Mouse (Mus musculus): Measurements from ENCODE around the gene Apol7b. TPM values are rescaled to one million over a fixed set of nuclear protein-coding genes. Genes with fewer than 3 reads are reported as not detected.
"Not testable (repeated sequence)": the region's sequence is repeated elsewhere in the genome, so short reads cannot be mapped to it uniquely, and the experiment has no call there.

The Apol7b gene
- total RNA-seq (2021) = 0.15 TPM in 1 of 2 replicates, not detected in the other
- long read RNA-seq, experiment 1 = 0 reads
- long read RNA-seq, experiment 2 = 0 reads

DNA sequence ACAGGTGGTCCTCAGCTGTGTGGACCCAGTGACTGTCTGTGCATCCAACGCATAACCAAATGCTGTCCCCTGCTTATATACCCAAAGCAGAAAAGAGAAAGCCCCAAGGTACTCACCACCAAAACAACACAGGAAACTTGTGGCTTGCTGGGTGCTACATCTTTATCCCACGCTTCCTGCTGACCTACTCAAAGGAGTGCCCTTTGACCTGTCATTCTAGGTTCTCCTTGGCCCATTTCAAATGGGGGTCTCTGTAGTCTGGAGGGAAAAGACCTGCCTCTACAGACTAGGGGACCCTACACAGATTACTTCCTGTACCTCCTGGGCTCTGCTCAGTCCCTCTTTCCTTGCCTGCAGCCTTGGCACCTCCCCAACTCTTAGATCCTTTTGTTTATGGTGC lies at the start of gene Apol7b:
Gene Apol7b, minus strand, starts transcription at position 101 of the 400 bp plus-strand sequence.
- DNase-seq = not testable (repeated sequence)

DNA sequence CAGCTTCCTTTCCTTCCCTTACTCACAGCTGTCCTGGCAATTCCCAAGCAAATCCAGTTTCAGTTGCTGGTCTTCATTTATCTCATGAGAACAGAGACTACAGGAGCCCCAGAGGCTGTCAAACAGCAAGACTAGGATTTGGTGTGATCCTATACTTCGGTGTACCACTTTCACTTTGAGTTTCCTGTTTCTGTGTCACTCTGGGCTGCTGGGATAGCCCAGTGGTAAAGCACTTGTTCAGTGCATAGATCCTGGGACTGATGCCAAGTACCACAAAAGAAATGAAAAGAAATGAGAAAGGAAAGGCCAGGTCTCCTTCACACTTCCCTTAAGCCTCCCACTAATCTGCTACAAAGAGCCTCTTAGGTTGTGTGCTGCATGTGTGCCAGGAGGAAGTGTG lies 47.4 kb upstream of the Apol7b start:
- DNase-seq = not testable (repeated sequence)

DNA sequence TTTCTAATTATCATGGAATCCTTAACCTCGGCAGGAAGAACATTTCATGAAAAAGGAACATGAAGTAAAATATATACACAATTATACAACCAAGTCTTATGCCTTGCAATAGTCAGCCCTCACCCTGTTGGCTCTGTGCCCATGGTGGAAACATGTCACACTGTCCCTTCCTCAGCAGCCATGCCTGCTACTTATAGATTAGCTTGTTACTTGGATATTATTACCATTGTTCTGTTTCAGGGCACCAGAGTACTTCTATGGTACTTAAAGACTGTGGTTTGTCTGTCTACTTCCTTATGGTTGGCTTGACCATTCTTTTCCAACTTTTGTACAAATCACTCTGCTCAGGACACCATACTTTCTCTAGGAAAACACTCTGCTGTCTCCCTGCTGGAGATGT lies 45.9 kb upstream of the Apol7b start:
- not testable (repeated sequence) for DNase-seq

DNA sequence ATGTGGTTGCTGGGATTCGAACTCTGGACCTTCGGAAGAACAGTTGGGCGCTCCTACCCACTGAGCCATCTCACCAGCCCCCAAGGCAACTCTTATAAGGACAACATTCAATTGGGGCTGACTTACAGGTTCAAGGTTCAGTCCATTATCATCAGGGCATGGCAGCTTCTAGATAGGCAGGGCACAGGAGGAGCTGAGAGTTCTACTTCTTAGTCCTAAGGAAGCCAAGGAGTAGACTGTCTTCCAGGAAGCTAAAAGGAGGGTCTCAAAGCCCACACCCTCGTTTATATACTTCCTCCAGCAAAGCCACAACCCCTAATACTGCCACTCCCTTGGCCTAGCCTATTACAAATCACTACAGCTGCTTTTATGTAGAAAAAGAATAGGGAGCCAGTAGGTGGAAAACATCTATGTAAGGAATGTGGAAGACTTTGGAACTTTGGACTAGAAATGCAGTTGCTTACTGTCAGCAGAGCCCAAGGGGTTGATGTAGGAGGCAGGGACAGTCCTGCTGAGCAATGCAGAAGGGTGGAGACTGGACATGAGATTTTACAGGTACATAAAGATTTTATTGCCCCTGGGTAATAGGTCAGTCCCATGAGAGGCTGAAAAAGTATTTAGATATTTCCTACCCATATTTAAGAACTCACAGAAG lies 35.0 kb upstream of the Apol7b start:
- no peak for DNase-seq

DNA sequence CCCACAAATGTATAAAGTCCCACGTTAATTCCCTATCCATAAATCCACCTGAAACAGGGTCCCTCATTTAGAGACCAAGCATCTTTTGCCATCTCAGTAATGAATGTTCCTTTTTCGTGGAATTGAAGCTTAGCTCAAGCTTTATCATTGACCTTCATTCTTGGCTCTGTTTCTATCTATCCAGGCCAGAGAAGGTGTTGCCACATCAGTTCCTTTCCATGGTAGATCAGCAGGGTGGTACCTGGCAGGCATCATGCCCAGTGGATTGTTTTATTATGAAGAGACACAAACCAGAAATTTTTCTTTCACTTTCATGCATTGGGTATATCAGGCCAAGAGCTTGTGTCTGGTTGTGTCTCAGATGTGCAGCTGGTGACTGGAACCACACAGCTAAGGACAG lies 29.4 kb upstream of the Apol7b start, which contains the start of gene Apol10a:
Gene Apol10a, plus strand, starts transcription at position 355 of the 400 bp plus-strand sequence.
- DNase-seq = not testable (repeated sequence)

DNA sequence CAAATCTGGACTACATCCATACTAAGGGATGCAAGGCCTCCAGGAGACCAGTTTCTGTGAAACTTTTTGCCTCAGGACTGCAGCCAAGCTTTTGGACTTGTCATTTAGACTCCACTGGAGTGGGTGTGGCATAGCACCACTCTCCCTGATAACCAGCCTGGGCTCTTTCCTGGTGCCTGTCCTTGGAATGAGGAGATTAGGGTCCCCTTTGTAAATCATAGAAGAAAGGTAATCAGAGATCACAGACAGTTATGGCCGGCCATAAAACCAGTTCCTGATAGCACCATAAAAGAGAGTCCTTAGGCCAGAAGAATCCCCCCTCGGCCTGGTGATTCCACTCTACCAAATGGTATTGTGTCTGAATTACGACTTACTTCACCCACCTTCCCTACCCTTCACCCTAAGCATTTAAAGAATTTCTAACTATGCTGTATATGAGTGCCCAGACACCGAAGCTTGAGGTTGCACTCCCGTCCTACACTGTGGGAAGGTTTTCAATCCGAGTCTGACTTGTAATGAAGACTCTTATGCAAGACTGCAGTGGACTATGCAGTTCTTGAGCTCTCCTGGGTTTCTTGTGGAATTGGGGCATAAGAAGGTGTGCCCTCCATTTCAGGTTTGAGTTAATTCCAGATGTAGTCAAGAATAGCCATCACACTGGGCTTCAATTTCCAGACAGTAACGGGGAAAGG lies 27.6 kb upstream of the Apol7b start:
- DNase-seq = not testable (repeated sequence)

DNA sequence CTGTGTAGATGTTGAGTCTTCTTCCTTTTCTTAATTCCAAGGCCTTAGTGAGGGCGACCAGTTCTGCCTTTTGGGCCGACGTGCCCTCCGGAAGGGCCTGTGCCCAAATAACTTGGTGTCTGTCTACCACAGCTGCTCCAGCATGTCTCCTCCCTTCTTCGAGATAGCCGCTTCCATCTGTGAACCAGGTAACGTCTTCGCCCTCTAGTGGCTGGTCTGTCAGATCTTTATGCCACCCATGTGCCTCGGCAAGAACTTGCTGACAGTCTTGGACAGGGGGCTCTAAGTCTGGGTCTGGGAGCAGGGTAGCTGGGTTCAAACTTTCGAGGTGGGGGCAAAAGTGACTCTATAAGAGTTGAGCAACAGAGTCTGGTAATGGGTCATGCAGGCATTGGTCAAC lies 2.6 kb upstream of the Apol7b start:
- peak; percentile 49 for DNase-seq

DNA sequence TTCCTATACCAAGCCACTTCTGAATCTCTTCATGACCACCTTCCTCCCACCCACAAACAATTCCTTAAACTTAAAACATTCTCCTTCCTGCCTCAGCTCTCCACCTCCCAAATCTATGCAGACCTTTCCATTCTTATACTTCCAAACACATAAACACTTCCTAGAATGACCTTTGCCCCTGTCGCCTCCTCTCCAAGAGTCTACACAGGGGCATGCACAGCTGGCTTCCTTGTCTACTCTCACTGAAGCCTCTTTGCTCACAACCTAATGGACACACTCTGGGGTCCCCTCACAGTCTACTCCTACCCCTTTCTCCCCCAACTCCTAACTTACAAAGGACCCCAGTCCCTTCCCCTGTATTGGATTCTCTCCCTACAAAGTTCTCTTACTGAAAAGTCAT lies 1.6 kb downstream of the Apol7b start:
- DNase-seq = not testable (repeated sequence)

DNA sequence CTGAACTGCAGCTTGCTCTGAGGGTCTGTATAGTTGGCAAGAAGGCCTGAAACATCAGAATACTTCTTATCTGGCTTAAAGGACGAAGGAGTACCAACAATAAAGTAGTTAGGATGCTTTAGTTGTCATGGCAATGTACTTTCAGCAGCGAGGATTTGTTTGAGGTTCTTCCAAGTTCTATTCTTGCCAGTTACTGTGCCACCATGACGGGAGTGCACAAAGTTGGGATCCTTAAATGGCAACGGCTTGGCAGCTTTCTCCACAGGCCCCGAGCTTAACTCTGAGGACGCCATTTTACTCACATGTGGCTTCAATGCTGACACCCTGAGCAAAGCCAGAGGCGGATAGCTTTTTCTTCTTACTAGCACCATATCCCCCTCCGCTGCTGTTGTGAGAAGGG lies 2.5 kb downstream of the Apol7b start:
- peak; percentile 5 for DNase-seq

DNA sequence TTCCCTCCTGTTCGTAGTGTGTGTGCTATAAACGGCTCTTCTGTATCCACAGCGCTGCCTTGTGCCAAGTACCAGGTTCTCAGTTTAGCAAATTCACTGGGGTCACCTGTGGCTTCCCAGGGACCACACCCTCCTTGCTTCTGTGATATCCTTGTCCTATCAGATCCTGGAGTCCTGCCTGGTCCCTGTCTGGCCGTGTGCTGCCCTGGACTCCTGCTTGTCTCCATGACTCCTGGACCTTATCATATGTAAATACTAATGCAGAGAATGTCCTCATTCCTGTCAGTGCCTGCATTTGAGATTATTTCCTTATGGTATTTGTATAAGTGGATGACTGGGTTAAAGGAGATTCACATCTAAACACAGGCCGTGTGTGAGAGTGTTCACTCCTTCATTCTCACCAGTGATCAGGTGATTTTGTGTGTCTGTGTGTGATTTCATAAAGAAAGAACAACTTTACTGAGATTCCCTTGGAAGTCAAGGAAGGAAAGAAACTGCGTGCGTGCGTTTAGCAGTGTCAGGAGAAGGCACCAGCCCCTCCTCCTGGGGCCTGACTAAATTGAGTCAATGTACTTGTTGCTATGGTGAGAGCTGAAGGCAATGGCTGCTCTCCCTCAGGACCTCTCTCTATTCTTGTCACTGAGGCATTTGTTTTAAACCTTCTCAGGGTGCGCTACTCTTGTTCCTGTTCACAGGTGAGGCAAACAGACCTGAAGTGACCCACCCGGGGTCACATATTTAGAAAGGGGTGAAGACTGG lies 18.4 kb downstream of the Apol7b start:
- DNase-seq = not testable (repeated sequence)

DNA sequence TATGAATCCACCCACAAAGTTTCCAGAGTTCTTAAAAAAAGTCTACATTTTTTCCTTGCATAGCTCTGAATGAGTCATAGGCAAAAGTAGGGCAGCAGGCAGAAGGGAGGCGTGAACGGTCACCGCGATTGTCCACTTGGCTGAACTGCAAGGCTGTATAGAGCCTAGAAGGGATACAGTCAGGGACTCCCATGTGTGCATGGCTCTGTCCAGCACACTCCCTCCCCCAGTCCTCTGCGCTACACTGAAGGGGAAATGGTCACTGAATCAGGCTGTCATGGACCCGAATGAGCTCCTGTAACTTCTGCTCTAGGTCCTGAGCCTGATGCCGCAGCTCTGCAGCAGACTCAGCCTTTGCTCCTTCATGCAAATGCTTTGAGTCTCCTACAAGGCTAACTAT lies 24.4 kb downstream of the Apol7b start:
- DNase-seq = peak; percentile 32

DNA sequence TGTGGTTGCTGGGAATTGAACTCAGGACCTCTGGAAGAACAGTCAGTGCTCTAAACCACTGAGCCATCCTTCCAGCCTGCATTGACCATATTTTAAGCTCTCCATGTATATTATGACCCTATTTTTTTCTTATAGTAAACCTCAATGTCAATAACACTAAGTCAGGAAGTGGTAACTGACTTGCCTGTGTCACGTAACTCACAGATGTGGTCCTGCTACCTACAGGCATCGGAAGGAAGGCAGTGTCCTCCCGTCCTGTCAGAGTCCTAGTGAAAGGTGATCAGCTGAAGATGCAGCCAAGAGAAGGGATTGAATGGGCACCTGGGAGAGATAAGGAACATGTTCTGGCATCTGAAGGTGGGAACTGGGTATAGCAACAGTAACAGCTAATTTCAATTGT lies 27.6 kb downstream of the Apol7b start:
- DNase-seq = not testable (repeated sequence)

DNA sequence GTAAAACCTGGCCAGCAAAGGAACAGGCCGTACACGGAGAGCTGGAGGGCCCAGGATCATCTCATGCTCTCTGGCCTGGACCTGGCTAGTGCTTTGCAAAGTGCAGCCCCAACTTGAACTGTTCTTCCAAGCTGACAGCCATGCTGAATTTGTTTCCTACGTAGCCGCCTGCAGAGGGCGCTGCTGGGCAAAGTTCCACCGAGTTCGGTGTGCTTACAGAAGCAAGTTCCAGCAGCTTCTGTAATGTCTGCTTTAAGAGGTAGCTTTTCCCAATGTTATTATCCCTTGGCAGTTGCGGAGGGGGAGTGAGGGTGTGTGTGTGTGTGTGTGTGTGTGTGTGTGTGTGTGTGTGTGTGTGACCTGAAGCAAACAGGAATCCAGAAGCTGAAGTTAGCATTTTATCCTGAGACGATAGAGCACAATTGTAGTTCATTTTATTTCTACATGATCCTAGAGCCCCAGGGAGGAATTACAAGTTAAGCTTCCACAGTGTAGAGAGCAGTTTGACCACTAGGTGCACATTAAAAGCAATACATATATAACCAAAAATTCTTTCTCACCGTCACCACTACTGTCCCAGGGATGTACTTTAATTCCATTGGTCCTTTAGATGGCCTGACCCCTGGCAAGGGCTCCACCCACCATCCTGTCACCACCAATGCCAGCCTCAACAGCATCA lies 30.5 kb downstream of the Apol7b start:
- DNase-seq = not testable (repeated sequence)

DNA sequence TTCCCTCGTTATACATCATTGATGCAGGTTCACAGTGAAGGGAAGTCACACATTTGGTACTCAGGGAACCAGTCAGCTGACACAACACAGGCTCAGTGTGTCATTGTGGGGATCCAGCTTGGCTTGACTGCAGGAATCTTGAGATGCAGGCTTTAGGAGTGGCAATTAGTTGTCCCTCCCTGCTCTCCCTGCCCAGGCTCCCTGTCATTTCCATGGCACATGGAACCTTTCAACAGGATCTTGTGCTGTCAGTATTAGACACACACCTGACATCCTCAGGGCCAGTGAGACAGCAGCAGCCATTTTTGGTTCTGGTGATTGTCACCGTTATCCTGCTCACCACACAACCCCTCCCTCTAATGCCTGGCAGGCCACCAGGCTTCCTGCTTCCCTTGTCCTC lies 31.6 kb downstream of the Apol7b start:
- DNase-seq = not testable (repeated sequence)

DNA sequence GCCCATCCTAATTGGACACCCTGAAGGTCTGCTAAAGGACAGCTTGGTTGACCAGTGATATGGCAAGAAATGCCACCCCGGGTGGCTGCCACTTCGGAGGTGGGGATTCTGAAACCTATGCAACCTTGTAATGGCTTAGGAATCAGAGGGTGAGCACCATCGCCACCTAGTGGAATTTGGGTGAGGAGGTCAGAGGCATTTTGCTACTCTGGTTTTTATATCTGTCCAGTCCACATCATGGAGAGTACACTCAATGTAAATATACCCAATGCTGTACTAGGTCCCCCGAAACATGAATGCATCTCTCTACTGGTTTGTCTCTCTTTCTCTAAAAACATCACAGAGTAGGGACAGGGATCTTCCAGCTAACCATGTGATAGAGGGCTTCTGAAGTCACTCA lies 34.6 kb downstream of the Apol7b start:
- DNase-seq = not testable (repeated sequence)

DNA sequence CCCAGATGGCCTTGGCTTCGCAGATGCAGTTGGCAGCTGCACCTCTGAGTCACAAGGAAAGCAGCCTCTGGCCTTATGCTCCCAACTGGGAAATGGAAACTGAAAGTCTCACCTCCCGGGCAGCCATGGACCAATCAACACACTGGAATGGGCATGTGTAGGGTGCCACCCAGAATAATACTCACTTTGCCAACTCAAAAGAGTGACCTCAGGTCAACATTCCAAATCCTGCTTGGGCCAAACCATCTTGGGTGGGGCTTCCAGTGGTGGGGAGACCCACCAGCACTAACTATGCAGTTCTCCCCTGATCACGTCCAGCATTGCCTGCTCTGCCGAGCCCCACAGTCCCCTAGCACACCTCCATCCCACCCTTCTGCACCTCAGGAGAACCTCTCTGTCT lies 36.3 kb downstream of the Apol7b start, which contains the start of gene Apol9a:
Gene Apol9a, minus strand, starts transcription at position 101 of the 400 bp plus-strand sequence.
- not testable (repeated sequence) for DNase-seq

DNA sequence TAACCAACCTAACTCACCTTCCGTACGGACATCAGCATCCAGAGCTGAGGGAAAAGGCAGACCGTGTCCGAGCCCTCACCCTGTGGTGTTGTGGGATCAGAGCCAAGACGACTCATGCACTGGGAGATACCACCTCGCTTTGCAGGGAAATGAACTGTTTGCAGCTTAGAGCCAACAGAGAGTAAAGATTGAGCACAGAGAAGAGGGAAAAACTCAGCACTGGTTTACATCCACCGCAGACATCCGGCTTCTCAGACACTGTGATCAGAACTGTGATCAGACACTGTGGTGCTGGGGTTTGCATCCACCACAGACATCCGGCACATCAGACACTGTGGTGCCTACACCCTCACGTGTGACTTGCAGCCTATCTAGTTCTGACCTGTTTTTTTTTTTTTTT lies 40.9 kb downstream of the Apol7b start:
- peak; percentile 54 for DNase-seq

DNA sequence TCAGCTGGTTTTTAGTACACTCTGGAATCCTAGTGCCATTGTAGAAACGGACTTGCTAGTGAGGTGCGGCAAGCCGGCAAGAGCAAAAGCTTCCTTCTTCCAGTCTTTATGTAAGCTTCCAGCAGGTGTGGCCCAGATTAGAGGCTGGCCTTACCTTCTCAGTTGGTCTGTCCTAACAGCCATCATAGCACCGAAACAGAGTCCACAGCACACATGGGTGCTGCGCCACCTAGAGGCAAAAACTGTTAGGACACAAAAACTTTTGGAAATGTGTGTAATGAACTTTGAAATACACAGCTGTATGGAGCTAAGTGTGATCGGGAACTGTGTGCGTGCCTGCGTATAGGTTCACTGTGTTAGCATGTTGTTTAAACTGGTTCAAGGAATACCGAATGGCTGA lies 48.3 kb downstream of the Apol7b start, which contains the start of gene Apol7a:
Gene Apol7a, minus strand, starts transcription at position 84 of the 400 bp plus-strand sequence.
- peak; percentile 60 for DNase-seq

DNA sequence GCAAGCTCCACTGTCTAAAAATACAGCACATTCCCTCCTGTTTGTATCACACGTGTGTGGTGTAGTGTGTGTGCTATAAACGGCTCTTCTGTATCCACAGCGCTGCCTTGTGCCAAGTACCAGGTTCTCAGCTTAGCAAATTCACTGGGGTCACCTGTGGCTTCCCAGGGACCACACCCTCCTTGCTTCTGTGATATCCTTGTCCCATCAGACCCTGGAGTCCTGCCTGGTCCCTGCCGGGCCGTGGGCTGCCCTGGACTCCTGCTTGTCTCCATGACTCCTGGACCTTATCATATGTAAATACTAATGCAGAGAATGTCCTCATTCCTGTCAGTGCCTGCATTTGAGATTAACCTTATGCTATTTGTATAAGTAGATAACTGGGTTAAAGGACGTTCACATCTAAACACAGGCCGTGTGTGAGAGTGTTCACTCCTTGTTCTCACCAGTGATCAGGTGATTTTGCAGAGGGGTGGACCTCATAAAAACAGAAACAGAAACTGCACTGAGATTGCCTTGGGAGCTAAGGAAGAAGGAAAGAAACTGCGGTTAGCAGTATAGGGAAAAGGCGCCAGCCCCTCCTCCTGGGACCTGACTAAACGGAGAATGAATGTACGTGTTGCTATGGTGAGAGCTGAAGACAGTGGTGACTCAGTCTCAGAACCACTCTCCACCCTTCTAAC lies 49.7 kb downstream of the Apol7b start:
- DNase-seq = peak; percentile 30

DNA sequence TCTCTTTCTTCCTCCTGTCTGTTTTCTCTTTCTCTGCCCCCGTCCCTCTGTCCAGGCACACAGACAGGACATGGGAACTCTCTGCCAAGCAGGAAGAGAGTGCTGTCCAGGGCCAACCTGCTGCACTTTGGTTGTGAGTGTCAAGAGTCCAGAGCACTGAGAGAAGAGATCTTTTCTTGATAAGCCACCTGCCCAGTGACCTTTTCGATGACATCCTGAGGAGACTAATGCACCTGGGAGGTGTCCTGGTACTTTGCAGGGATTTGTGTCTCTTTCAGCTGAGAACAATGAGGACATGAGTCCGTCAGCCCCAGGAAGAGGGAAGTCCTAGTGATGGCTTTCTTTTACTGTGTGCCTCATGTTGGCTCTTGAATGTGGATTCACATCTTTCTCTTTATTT lies 53.5 kb downstream of the Apol7b start:
- DNase-seq = not testable (repeated sequence)

DNA sequence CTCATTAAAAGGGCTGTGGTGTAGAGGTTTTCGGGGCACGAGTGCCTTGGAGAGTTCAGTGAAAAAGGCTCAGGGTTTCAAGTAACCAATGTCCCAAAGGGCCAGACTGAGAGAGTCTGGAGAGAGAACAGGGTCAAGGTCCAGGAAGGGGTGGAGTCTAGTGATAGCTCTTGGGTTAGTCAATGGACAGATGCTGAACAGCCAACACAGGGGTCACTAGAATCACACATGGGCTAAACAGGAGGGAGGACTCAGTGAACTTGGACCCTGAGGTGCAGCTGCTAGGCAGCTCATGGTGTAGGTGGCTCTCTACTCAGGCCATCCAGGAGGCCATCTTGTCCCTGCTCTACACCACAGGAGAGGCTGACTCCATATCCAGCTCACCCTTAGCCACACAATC lies 59.8 kb downstream of the Apol7b start:
- DNase-seq = no peak

Data from adrenal gland, postnatal 14 days (tissue).